19 mouse cellular contexts compared by ENCODE assay signal in the genomic region with DNA sequence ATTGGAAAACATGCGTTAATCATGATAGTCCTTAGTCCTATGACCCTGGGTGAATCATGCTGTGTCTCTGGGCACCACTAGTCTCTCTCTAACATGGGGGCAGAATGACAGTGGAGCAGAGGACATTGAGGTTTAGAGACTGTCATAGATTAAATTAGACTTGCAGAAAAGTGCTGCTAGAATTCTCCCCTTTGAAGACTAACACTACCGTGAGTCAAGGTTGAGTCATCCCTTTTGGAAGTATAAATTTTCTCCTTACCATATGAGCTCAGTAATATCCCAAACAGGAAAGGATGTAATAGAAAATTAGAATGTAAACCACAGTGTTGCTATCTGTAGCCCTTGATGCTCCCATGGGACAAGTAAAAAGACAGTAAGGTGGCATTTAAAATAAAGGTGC.
"Had no signal": no experiment of that assay in that cellular context is flagged by ENCODE, and none has a peak within 500 bp of the region (broad histone marks: within the 10 kb centered on the region; RNA-seq: fewer than 3 reads in every experiment).

No protein-coding gene starts in this region.

- DNase-seq: kidney, adult 2 months; kidney, postnatal 25 days; layer of hippocampus, adult 9-11 months; layer of hippocampus, postnatal 36 days; liver, embryonic 13.5 days; lung, embryonic 14.5 days; right cerebral cortex, adult 18-20 months; right cerebral cortex, postnatal 14 days; right cerebral cortex, postnatal 4 days; thymus, postnatal 25 days had no signal

- H3K4me1 ChIP-seq: liver, embryonic 13.5 days; midbrain, embryonic 12.5 days; midbrain, embryonic 15.5 days; neural tube, embryonic 12.5 days; neural tube, embryonic 15.5 days; stomach, embryonic 15.5 days had no signal

- ATAC-seq: lung, postnatal 0 days; midbrain, embryonic 15.5 days had no signal

- H3K36me3 ChIP-seq: liver, embryonic 13.5 days; midbrain, embryonic 12.5 days; midbrain, embryonic 15.5 days; neural tube, embryonic 12.5 days; neural tube, embryonic 15.5 days; stomach, embryonic 15.5 days had no signal

- H3K27ac ChIP-seq: kidney, postnatal 0 days; layer of hippocampus, adult 2 months; liver, embryonic 13.5 days; macrophage; midbrain, embryonic 12.5 days; midbrain, embryonic 15.5 days; neural tube, embryonic 12.5 days; neural tube, embryonic 15.5 days; stomach, embryonic 15.5 days had no signal

- H3K27me3 ChIP-seq: liver, embryonic 13.5 days; midbrain, embryonic 12.5 days; midbrain, embryonic 15.5 days; neural tube, embryonic 12.5 days; neural tube, embryonic 15.5 days; stomach, embryonic 15.5 days had no signal

- H3K4me3 ChIP-seq: layer of hippocampus, adult 2 months; liver, embryonic 13.5 days; midbrain, embryonic 12.5 days; midbrain, embryonic 15.5 days; neural tube, embryonic 12.5 days; neural tube, embryonic 15.5 days; stomach, embryonic 15.5 days had no signal
